Mouse (Mus musculus) gastrocnemius, adult 18-20 months (tissue): Measurements from ENCODE around the gene Ube2l3. TPM values are rescaled to one million over a fixed set of nuclear protein-coding genes. Genes with fewer than 3 reads are reported as not detected.
"Not testable (repeated sequence)": the region's sequence is repeated elsewhere in the genome, so short reads cannot be mapped to it uniquely, and the experiment has no call there.

Experiments
- DNase-seq: peaks from one replicate; pipeline ENCODE4 v3.0.0; 2021; ENCODE audit warnings: low spot score
- total RNA-seq, 2 experiments: library from RNA; stranded (reverse); gene quantifications; 2 replicates each; pipeline ENCODE4 v1.2.3; 2021

The Ube2l3 gene
- total RNA-seq, 2 experiments from 2014 or later: 146 to 149 TPM

- no peak for DNase-seq
These were observed 7.0 kb upstream of the Ube2l3 start for GRCm38 (mm10) chr16:17209404-17209960.

DNA sequence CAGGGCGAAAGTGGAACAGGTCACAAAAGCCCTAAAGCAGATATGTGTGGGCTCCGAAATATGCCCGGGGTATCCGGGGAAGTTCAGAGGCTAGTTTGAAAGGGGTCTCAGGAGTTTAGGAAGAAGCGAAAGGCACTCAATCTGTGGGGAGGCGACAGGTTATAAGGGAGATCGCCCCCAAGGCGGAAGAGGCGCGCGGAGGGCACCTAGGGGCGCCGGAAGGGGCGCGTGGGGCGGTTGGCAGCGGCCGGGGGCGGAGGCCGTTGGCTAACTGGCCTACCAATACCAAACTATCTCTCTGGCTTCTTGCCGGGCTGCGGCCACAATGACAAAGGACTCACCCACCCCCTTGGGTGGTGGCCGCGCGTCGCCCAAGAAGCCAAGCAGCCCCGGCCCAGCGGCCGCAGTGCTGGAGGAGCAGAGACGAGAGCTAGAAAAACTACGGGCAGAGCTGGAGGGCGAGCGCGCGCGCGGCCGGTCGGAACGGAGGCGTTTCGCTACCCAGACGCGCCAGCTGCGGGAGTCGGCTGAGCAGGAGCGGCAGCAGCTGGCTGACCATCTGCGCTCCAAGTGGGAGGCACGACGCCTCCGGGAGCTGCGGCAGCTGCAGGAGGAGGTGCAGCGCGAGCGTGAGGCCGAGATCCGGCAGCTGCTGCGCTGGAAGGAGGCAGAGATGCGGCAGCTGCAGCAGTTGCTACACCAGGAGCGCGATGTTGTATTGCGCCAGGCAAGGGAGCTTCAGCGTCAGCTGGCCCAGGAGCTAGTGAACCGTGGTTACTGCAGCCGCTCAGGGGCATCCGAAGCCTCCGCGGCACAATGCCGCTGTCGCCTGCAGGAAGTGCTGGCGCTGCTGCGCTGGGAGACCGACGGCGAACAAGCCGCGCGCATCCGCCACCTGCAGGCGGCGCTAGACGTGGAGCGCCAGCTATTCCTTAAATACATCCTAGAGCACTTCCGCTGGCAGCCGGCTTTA is 6.2 kb upstream of the Ube2l3 start, which contains the start of gene Rimbp3:
TSS of gene Rimbp3 (plus strand) at position 215 of the 973 bp plus-strand sequence.
- DNase-seq: peak; percentile 75

GRCm38 (mm10) chr16:17204990-17205389 is 2.5 kb upstream of the Ube2l3 start:
- peak; percentile 40 for DNase-seq

GRCm38 (mm10) chr16:17201977-17202376 is 472 bp downstream of the Ube2l3 start:
- no peak for DNase-seq

DNA sequence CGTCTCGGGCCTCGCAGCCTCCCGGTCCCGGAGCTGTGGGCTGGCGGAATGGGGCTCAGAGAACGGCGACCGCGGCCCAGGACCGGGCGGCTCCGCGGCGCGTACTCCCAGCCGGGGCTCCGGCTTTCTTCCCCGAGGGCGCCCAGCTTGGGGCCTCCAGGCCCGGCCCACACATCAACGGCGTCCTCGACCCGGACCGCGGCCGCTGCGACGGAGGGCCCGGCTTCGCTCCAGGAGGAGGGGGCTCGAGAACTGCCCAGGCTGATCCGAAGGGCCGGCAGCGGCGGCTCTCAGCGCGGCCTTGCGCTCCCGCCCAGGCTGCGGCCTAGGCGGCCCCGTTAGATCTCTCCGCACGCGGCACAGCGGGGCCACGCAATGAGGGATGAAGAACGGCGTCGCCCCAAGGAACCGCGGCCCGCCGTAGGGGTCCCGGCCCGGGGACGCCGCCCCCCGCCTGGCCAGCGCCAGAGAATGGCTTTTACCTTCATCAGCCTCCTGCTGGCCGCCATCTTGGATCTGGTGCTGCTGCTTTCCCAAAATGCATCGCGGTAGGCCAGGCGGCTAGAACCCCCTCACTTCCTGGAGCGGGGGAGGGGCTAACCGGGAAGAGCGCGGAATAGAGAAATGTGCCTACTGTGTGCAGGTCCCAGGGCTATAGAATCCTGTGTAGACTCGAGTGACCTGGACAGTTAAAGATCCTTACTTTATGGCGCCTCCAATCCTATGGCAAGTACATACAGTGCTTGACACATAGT is 1.3 kb downstream of the Ube2l3 start:
- DNase-seq: peak; percentile 84

GRCm38 (mm10) chr16:17200121-17200952 is 2.1 kb downstream of the Ube2l3 start:
- no peak for DNase-seq

GRCm38 (mm10) chr16:17193823-17194222 is 8.6 kb downstream of the Ube2l3 start:
- no peak for DNase-seq

DNA sequence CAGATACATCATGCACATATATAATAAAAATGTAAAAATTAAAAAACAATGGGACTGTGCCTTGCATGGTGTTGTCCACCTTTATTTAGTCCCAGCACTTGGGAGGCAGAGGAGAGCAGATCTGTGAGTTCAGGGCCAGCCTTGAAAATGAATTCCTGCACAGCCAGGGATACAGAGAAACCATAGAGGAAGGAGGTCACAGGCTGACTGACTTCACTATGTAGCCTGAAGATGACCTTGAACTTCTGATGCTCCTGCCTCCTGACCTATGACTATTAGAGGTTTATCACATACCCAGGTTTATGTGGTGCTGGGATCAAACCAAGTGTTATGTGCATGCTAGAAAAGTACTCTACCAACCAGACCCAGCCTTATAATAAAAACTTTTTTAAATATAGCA is 17.0 kb downstream of the Ube2l3 start:
- DNase-seq: no peak

GRCm38 (mm10) chr16:17183003-17183402 is 19.4 kb downstream of the Ube2l3 start:
- DNase-seq: peak; percentile 62

- DNase-seq: no peak
These were observed 20.3 kb downstream of the Ube2l3 start for GRCm38 (mm10) chr16:17182136-17182535.

- peak; percentile 54 for DNase-seq
These were observed 21.1 kb downstream of the Ube2l3 start for GRCm38 (mm10) chr16:17181382-17181781.

GRCm38 (mm10) chr16:17179706-17180105 is 22.7 kb downstream of the Ube2l3 start:
- DNase-seq: no peak

GRCm38 (mm10) chr16:17177623-17178170 is 24.8 kb downstream of the Ube2l3 start:
- no peak for DNase-seq

DNA sequence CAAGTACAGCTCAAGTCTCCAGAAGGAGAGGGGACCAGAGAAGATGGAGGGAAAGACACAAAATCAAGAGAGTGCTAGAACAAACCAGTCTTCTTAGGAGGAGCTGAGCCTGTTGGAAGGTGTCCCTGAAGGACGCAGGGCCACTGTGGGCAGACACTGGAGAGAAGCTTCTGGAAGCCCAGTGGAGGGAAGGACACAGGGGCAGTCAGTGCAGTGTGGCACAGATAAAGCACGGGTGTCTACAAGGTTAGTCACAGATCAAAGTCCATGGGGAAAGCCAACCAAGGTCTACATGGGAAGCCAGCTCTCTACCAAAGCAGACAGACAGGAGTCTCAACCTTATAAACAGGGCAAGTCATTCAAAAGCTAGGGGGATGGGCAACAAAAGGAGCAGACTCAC is 26.7 kb downstream of the Ube2l3 start:
- DNase-seq: no peak

DNA sequence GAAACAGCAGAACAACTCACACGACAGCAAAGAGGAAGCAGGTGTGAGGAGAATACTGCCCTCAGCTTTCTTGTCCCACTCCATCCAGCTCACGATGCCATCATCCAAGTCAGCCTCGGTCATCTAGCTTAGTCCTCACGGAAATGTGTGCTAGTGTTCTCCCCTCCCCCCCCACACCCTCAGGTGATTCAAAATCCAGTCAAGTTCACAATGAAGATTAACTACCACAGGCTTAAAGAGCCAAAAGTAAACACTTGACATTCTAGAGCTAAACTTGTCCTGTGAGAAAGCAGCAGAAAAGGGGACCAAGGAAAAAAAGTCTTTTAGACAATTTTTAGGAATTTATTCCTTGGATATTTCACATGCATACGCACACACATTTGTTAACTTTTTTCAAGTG is 34.4 kb downstream of the Ube2l3 start:
- no peak for DNase-seq

DNA sequence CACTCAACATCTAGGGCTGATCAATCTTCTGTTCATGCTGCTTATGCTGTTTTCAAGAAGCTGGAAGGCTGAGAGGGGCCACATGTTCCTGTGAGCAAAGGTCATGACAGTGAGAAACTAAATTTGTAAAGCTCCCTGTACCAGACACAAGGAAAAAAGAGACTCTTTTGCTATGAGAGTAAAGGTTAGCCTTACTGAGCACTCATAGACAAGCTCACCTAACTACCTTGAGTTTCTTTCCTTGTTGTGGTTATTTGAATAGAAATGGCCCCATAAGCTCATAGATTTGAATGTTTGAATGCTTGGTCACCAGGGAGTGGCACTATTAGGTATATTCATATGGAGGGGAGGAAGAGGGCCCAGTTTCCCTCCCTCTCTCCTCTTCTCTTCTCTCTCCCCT is 35.3 kb downstream of the Ube2l3 start:
- DNase-seq: no peak

- DNase-seq: not testable (repeated sequence)
These were observed 37.0 kb downstream of the Ube2l3 start for GRCm38 (mm10) chr16:17165478-17165877.

- no peak for DNase-seq
These were observed 48.1 kb downstream of the Ube2l3 start for GRCm38 (mm10) chr16:17154346-17154745.

GRCm38 (mm10) chr16:17151874-17152273 is 50.6 kb downstream of the Ube2l3 start:
- DNase-seq: no peak

DNA sequence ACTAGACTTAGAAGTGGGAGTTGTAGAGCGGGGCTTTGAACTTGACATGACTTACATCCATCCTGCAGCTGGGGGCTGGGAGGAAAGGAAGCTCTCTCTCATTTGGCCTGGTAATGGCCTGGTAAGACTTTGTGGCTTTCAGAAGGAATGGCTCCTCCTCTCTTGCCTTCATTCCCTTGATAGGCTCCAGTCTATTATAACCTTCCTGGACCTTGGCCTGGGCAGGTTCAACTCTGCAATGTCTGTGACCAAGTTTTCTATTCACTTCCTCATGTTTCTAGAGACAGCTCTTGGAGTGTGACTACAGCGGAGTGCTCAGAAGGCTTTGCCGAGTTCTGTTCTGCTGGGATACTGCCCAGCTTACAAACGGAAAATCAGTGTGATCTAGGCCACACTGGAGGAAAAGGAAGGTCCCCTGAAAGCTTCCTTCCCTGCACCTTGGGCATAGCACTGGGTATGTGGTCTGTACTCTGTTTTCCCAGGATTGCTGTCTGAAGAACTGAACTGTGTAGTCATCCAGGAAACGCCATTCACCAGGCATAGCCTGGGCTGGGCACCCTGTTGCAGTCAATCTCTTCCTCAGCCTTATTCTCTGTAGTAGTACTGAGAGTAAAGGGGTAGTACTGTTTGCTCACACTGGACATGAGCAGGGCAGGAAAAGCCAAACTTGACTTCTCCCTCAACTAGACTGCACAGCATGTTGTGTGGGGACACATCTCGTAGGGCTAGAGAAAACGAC is 51.8 kb downstream of the Ube2l3 start:
- no peak for DNase-seq
